Mouse (Mus musculus): Measurements from ENCODE around the gene Tprg. TPM values are rescaled to one million over a fixed set of nuclear protein-coding genes. Genes with fewer than 3 reads are reported as not detected.

The Tprg gene
- not detected in 2 replicates for polyA plus RNA-seq (2012; rRNA removed)

DNA sequence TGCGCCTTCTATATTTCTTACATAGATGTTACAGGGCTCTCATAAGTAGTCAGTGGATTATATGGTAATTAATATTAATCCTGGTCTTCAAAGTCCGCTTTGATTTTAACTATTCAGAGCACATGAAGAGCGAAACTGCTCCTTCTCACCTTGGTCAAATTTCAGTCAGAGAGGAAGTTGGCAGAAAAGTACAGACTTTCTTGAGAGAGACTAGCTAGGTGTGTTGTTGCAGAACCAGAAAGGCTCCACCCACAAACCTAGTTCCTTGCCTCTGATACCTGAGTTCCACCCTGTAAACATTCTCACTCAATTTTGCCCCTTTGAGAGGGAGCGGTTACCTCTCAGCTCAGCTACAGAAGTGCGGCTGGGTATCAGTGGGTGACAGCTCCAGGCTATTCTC, at the start of gene Tprg:
Gene Tprg (plus strand): TSS at position 301 of the 400 bp plus-strand sequence.

